Mouse (Mus musculus) heart, embryonic 15.5 days (tissue): ENCODE measurements around the gene Abcf3. TPM values are rescaled to one million over a fixed set of nuclear protein-coding genes. Genes with fewer than 3 reads are reported as not detected.

ENCODE experiments used
- ATAC-seq: fragments of 200-750 bp; cut with Nextera tagmentation; replicated peaks from 2 replicates; pipeline ENCODE4 v1.8.0; 2017; ENCODE audit warnings: low read depth, moderate TSS enrichment; ENCODE audit not compliant: insufficient number of reproducible peaks, insufficient read depth, low FRiP score
- H3K27ac ChIP-seq: fragments of 300-500 bp; sonication (generic); 2 replicates; pipeline ENCODE4 v1.5.1; 2015; ENCODE audit warnings: mild to moderate bottlenecking, inconsistent platforms
- H3K27me3 ChIP-seq: fragments of 300-500 bp; sonication (generic); 2 replicates; pipeline ENCODE4 v1.6.1; 2015; ENCODE audit warnings: inconsistent platforms
- H3K36me3 ChIP-seq: fragments of 300-500 bp; sonication (generic); 2 replicates; pipeline ENCODE4 v1.6.1; 2015; ENCODE audit warnings: mild to moderate bottlenecking, inconsistent platforms
- H3K4me1 ChIP-seq: fragments of 300-500 bp; sonication (generic); replicated peaks from 2 replicates; pipeline ENCODE4 v1.6.1; 2015; ENCODE audit warnings: inconsistent platforms
- H3K4me2 ChIP-seq: fragments of 300-500 bp; sonication (generic); 2 replicates; pipeline ENCODE4 v1.6.1; 2015; ENCODE audit warnings: inconsistent platforms, mild to moderate bottlenecking, moderate library complexity
- H3K4me3 ChIP-seq: fragments of 300-500 bp; sonication (generic); 2 replicates; pipeline ENCODE4 v1.5.1; 2015; ENCODE audit warnings: mild to moderate bottlenecking, inconsistent platforms
- H3K9ac ChIP-seq: fragments of 300-500 bp; sonication (generic); 2 replicates; pipeline ENCODE4 v1.6.1; 2015; ENCODE audit warnings: mild to moderate bottlenecking, inconsistent platforms
- H3K9me3 ChIP-seq: fragments of 300-500 bp; sonication (generic); replicated peaks from 2 replicates; pipeline ENCODE4 v1.6.1; 2016; ENCODE audit warnings: inconsistent platforms
- WGBS: fragments of 180-500 bp; shearing (Covaris S2); methylation state at CpG from one replicate; pipeline ENCODE4 v1.1.7; 2015; ENCODE audit warnings: mixed read lengths; 5-methylcytosine and 5-hydroxymethylcytosine counted together
- polyA plus RNA-seq: library from polyadenylated mRNA; unstranded; fragments of >200 nt; fragmentation: Nextera tagmentation; extraction: Ambion mirVana; gene quantifications from 2 replicates; pipeline ENCODE4 v1.2.1, GENCODE M21; 2015

Abcf3 gene
- 47.1 and 50.5 TPM in 2 replicates for polyA plus RNA-seq

DNA sequence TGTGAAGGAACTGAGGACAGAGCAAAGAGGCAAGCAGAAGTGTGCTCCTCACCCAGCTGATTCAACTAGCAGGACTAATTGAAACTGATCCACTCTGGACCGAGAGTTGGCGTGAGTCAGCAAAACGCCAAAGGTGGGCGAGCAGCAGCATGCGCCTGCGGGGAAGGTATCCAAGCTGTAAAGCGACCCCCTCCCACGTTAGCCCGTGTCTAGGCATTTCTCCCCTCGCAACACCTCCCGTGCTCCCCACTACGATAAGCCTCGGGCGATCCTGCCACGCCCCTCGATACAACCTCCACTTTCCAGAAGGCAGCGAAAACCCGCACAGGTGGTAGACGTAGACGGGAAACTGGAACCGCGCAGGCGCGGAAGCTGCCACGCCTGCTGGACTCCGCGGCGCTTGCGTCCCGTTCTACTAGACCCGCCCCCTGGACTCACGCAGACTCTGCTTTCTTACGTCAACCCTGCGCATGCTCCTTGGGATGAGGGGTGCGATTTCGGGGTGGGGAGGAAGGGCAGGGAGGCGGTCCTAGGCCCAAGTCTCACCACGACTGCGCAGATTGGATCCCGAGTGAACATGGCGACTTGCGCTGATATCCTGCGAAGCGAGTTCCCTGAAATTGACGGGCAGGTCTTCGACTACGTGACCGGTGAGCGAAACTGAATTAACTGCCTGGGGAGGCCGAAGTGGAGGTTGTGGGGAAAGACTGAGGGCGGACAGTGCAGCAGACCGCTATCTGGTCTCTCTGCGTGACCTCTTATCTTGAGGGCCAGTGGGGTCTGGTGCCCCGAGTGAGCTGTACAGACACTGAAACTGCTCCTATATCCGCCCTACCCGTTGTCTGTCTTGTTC is at the start of gene Abcf3:
Abcf3 (plus strand) TSS at position 482 of the 853 bp plus-strand sequence.
- ATAC-seq, result peak; percentile 99
- Histone ChIP-seq H3K27me3 (no peaks in the 10 kb centered on the region), H3K9ac (peak within 1 kb of the TSS; percentile 83), H3K4me2 (peak within 1 kb of the TSS; percentile 71), H3K4me1 (peaks cover 21% of the 10 kb centered on the region), H3K27ac (peak within 1 kb of the TSS; percentile 69), H3K36me3 (peaks cover 56% of the 10 kb centered on the region), H3K4me3 (peak within 1 kb of the TSS; percentile 83), H3K9me3 (no peaks in the 10 kb centered on the region)
- WGBS, result under 1% methylated on average over 56 of the region's 56 CpGs

DNA sequence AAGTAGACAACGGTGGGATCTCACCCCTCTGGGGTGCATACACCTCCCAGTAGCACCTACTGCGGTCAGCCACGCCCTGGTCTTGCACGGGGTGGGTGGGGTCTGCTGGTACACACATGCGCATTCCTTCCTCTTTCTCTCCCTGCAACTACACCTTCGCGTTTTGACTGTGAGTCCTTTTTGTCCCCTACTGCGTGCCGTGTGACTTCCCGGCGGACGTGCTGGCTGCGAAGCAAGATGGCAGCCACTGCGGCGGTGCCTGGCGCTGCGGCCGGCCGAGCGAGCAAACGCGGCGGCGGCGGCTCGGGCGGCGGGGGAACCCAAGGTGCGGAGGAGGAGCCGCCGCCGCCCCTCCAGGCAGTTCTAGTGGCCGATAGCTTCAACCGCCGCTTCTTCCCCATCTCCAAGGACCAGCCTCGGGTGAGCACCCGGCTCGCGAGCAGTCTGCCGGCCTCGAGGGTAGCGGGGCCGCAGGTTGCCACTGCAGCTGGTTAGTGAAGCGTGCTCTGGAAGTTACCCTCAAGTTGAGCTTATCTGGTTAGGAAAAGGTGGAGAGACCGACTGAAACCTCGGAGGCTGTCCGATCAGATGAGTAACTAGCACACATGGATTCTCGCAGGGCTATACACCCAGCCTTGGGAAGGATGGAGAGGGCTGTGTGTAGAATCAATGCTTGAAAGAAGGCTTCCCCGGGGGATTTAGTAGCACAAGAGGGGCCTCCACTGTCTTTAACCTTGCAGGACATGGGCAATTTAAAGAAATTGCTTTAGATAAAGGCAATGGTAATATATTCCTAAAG is 49.5 kb upstream of the Abcf3 start, which contains the start of gene Eif2b5:
Eif2b5 (plus strand) TSS at position 141 of the 799 bp plus-strand sequence.
- no peaks in the 10 kb centered on the region for H3K27me3 ChIP-seq
- H3K36me3 ChIP-seq, result peaks cover 32% of the 10 kb centered on the region
- H3K9ac ChIP-seq, result peak within 1 kb of the TSS; percentile 94
- WGBS, result under 1% methylated on average over 49 of the region's 49 CpGs
- H3K4me3 ChIP-seq, result peak within 1 kb of the TSS; percentile 86
- H3K9me3 ChIP-seq, result no peaks in the 10 kb centered on the region
- peaks cover 15% of the 10 kb centered on the region for H3K4me1 ChIP-seq
- peak within 1 kb of the TSS; percentile 80 for H3K27ac ChIP-seq
- peak within 1 kb of the TSS; percentile 83 for H3K4me2 ChIP-seq
- ATAC-seq, result peak; percentile 93

DNA sequence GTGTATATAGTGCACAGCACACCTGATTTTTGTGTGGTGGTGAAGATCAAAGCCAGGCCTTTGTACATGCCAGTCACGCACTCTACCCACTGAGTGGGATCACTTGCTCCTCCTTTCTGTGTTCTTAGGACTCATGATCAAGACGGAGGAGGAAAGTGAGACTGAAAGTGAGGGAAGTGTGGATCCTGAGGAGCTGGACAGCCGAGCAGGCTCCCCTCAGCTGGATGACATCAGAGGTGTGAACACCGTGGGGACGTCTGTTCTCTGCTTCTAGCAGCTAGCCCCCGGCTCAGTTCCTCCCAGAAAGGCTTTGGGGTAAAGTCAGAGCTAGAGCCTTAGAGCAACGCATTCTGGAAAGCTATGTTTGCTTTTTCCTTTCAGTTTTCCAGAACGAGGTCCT is 42.4 kb upstream of the Abcf3 start:
- Histone ChIP-seq H3K4me3 (no peak overlapping the region), H3K9me3 (no peaks in the 10 kb centered on the region), H3K9ac (no peak overlapping the region), H3K36me3 (peaks cover 97% of the 10 kb centered on the region), H3K27me3 (no peaks in the 10 kb centered on the region), H3K27ac (no peak overlapping the region), H3K4me1 (no peaks in the 10 kb centered on the region), H3K4me2 (no peak overlapping the region)
- no peak for ATAC-seq
- 79% methylated on average over 8 of the region's 8 CpGs for WGBS

DNA sequence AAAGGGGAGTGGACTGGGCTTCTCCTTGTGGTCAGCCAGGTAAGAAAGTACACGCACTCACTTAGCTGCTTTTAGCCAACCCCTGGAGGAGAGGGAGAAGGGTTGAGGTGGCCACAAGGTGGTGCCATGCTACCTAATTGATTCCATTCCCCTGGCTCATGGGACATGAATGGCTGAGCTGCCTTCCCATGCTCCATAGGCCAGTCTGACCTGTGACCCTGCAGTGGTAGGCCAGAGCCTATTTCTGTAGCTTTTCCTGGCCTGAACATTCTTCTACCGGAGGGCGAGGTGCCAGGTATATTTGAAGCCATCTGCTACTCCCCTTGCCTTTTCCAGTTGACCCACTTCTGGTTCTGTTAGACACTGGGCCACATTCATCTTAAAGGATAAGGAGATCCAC is 39.0 kb upstream of the Abcf3 start:
- no peak overlapping the region for H3K27ac ChIP-seq
- H3K4me3 ChIP-seq, result no peak overlapping the region
- 79% methylated on average over 3 of the region's 3 CpGs for WGBS
- H3K4me1 ChIP-seq, result no peaks in the 10 kb centered on the region
- no peaks in the 10 kb centered on the region for H3K9me3 ChIP-seq
- peaks cover 72% of the 10 kb centered on the region for H3K36me3 ChIP-seq
- no peaks in the 10 kb centered on the region for H3K27me3 ChIP-seq
- no peak overlapping the region for H3K9ac ChIP-seq
- no peak overlapping the region for H3K4me2 ChIP-seq
- ATAC-seq, result no peak

DNA sequence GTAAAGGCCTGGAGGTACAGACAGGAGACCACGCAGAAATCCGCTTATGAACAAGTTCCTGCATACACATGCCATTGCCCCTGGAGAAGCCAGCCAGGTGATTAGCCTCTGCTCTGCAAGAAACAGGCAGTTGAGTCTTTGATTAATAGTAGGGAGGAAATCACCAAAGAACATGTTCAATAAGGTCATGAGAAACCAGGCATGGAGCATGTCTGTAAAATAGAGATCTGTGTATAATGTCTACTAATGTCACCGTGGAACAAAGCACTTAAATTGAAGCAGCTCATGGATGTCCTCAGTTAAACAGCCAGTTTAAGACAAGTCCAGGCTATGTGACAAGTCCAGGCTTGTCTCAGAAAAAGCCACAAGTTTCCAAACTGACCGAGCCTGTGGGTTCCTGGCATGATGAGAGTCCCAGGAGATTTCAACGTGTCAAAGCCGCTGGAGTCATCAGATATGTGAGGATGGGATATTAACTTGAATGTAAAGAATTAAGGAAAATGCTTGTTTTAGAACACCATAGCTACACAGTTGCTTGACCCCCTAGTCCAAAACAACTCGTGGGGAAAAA is 37.0 kb upstream of the Abcf3 start:
- no peak overlapping the region for H3K4me3 ChIP-seq
- no peak overlapping the region for H3K9ac ChIP-seq
- WGBS, result 80% methylated on average over 7 of the region's 7 CpGs
- H3K36me3 ChIP-seq, result peaks cover 54% of the 10 kb centered on the region
- no peak for ATAC-seq
- no peak overlapping the region for H3K27ac ChIP-seq
- no peak overlapping the region for H3K4me2 ChIP-seq
- no peaks in the 10 kb centered on the region for H3K4me1 ChIP-seq
- no peaks in the 10 kb centered on the region for H3K27me3 ChIP-seq
- H3K9me3 ChIP-seq, result no peaks in the 10 kb centered on the region

DNA sequence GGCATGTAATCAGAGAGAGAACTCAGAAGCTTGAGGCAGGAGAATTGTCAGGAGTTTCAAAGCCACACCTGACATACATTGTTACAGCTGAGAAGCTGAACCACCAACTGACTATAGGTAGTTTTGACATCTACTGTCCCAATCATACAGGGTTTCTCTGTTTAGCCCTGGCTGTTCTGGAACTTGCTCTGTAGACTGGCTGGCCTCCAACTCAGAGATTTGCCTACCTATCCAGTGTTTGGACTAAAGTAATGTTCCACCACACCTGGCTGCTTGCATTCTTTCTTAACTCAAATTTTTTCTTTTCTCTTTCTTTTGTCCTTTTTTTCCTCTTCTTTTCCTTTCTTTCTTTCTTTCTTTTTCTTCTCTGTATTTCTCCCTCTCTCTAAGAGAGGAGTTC is 32.3 kb upstream of the Abcf3 start:
- no peak for ATAC-seq

DNA sequence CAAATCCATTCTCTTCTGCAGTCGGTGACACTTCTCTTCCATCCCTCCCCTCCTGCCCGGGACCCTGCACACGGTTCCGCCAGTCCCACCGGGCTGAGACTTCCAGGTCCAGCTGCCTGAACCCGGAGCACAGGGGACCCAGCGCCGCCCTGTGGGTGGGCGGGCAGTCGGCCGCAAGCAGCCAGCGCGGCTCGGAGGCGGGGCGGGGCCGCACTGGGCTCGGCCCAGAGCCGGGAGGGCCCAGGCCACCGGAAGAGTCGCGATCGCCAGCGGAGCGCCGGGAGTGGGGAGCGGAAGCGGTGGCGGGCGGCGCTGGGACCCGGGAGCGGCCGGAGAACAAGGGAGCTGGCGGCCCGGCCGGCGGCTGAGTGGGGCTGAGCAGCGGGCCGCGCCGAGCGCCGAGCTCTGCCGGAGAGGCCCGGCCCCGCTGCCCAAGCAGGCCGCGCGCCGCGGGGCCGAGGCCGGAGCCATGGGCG is 31.6 kb upstream of the Abcf3 start, which contains the start of gene Dvl3:
Dvl3 (plus strand) TSS at position 257 of the 476 bp plus-strand sequence.
- no peaks in the 10 kb centered on the region for H3K27me3 ChIP-seq
- peak; percentile 98 for ATAC-seq
- peaks cover 1% of the 10 kb centered on the region for H3K36me3 ChIP-seq
- H3K4me3 ChIP-seq, result peak within 1 kb of the TSS; percentile 100
- H3K4me2 ChIP-seq, result peak within 1 kb of the TSS; percentile 90
- under 1% methylated on average over 54 of the region's 55 CpGs for WGBS
- H3K4me1 ChIP-seq, result peaks cover 26% of the 10 kb centered on the region
- H3K27ac ChIP-seq, result peak within 1 kb of the TSS; percentile 98
- H3K9ac ChIP-seq, result peak within 1 kb of the TSS; percentile 100
- no peaks in the 10 kb centered on the region for H3K9me3 ChIP-seq

More for the DNA sequence above, 32.3 kb upstream of the Abcf3 start:
- Histone ChIP-seq H3K9me3 (no peaks in the 10 kb centered on the region), H3K4me1 (peaks cover 26% of the 10 kb centered on the region), H3K36me3 (peaks cover 9% of the 10 kb centered on the region), H3K4me3 (peak overlapping the region; percentile 100), H3K4me2 (peak overlapping the region; percentile 90), H3K27ac (peak overlapping the region; percentile 98; the same call in 1 of the 2 replicates), H3K27me3 (no peaks in the 10 kb centered on the region), H3K9ac (peak overlapping the region; percentile 100; the same call in 1 of the 2 replicates)

DNA sequence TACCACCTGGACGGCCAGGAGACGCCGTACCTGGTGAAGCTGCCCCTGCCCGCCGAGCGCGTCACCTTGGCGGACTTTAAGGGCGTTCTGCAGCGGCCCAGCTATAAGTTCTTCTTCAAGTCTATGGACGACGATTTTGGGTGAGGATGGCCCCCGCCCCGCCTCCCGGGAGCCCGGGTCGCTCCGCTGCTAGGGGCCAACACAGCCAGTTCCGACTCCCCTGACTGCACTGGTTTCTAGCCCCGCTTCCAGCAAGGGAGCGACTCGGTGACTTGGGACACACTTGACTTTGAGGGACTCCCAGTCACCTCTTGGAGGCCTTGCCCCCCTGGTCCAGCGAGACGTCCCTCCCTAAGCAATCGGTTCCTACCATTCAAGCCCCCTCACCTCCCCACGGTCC is 31.2 kb upstream of the Abcf3 start:
- H3K4me2 ChIP-seq, result peak overlapping the region; percentile 90
- under 1% methylated on average over 26 of the region's 26 CpGs for WGBS

DNA sequence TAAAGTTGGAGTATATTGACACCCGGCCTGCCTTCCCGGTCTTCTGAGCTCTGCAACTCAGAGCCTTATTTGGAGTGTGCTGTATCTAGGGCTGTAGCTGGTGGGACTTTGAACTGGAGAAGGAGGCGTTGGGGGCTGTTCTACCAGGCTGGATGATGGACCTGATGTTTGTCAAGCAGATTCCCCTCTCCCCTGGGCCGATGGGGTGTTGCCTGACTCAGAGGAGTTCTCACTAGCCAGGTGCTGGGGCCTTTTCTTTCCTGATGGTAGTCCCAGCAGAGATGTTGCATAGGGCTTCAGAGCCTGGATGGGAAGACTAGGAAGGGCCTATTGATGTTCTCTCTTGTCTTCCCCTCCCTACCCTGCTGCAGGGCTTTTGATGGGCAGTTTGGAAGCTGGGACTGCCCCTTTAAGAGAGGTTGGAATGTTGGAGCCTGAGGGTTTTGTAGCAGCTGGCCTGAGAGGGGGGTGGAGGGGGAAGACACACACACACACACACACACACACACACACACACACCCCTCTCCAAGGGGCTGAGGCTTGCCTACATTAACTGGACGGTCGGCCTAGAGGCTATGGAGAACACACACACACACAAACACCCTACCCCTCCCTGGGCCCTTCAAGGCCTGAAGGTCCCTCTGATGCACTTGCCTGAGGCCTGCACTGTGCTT is 30.5 kb upstream of the Abcf3 start:
- H3K4me1 ChIP-seq, result peaks cover 26% of the 10 kb centered on the region
- H3K4me3 ChIP-seq, result peak overlapping the region; percentile 100
- H3K4me2 ChIP-seq, result peak overlapping the region; percentile 90
- peak overlapping the region; percentile 100 for H3K9ac ChIP-seq
- peak overlapping the region; percentile 98 for H3K27ac ChIP-seq
- H3K36me3 ChIP-seq, result no peaks in the 10 kb centered on the region; the same call in 1 of the 2 replicates
- ATAC-seq, result peak; percentile 16; the same call in 1 of the 2 replicates
- H3K27me3 ChIP-seq, result no peaks in the 10 kb centered on the region
- 6% methylated on average over 6 of the region's 6 CpGs for WGBS
- no peaks in the 10 kb centered on the region for H3K9me3 ChIP-seq

More for the DNA sequence above, 31.2 kb upstream of the Abcf3 start:
- Histone ChIP-seq H3K4me1 (peaks cover 26% of the 10 kb centered on the region), H3K4me3 (peak overlapping the region; percentile 100), H3K27me3 (no peaks in the 10 kb centered on the region), H3K9me3 (no peaks in the 10 kb centered on the region), H3K9ac (peak overlapping the region; percentile 100), H3K36me3 (no peaks in the 10 kb centered on the region; the same call in 1 of the 2 replicates), H3K27ac (peak overlapping the region; percentile 98)
- peak; percentile 17 for ATAC-seq

DNA sequence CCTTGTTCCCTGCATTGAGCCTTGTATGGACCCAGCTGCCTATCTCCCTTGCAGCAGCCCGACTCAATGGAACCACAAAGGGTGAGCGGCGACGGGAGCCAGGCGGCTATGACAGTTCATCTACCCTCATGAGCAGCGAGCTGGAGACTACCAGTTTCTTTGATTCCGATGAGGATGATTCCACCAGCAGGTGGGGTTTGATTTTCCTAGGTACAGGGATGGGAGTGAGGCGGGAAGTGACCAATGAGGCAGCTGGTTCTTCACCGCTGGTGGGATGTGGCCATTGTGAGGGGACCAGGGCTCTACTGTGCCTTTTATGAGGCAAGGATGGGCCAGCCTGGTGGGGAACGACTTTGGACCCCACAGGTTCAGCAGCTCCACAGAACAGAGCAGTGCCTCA is 24.5 kb upstream of the Abcf3 start:
- no peak for ATAC-seq
- 78% methylated on average over 10 of the region's 10 CpGs for WGBS
- Histone ChIP-seq H3K9ac (no peak overlapping the region), H3K4me2 (no peak overlapping the region), H3K9me3 (no peaks in the 10 kb centered on the region), H3K36me3 (peaks cover 58% of the 10 kb centered on the region), H3K4me3 (no peak overlapping the region), H3K4me1 (peaks cover 14% of the 10 kb centered on the region), H3K27ac (no peak overlapping the region), H3K27me3 (no peaks in the 10 kb centered on the region)
